Mouse (Mus musculus) T-helper 17 cell (primary cell): Measurements from ENCODE around the gene Pdgfb.

Experiments
- in situ Hi-C, 2 experiments: fragments of 300-600 bp; cut with MboI, MseI; formaldehyde crosslinking; loops; 1 replicate in 1 of 2; 2 replicates in 1 of 2; pipeline ENCODE4 v1.15.1; 2025; ENCODE audit warnings: high pct_unique_total_duplicates in 2 of 2

Gene Pdgfb

GRCm38 (mm10) chr15:80011778-80012526 is 2.8 kb downstream of the Pdgfb start:
- in situ Hi-C loops: no loop called here

GRCm38 (mm10) chr15:80011194-80011593 is 3.6 kb downstream of the Pdgfb start:
- in situ Hi-C loops: no loop called here

GRCm38 (mm10) chr15:80010182-80010558 is 4.6 kb downstream of the Pdgfb start:
- in situ Hi-C loops: no loop called here

DNA sequence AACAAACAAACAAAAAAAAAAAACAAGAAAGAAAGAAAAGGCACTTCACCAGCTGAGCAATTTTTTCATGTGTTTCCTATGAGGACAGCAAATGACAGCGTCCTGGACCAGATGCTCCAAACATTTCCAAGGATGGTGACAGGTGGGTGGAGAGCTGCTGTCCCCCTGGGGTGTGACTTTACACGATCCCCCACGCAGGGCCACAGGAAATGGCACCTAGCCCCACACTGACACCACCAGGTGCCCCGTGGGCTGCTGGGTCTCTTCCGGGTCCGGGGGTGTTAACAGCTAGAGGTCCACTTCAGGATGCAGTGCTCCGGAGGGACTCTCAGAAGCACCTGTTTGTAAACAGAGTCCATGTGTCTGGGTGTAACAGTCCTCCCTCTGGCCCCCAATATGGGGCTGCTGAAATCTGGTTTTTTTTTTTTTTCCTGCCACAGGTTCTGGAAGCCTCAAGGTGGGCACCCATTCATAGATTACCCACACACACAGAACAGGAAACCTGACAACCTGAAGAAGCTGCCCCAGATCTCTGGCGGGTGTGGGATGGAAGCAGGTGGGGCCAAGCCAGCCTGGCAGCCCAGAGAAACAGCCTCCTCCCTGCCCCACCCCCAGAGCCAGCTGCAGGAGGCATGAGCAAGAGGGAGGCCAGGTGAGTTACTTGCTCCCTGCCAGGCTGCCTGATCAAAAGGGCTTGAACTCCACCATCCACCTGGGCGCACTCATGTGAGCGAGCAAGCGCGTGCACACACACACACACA is 5.2 kb downstream of the Pdgfb start:
- in situ Hi-C loops: loop anchor here in 1 of 2 experiments (5.0 kb wide), 1 partner anchor 57 kb away; no protein-coding TSS in a partner anchor

DNA sequence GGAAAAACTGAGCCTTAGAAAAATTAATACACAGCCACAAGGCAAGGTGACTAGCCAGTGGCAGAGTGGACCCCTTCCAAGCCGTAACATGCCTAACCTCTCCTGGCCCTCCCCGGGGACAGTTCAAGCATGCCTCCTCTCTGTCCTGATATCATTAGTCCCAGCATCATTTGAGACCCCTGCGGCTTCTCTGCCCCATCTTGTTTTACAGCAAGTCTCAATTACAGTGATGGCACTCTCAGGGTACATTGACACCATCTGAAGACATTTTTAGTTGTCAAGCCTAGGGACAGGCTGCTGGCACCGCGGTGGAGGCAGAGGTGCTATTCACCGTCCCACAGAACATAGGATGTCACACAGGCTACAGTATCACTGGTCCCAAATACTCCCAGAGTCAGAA is 6.3 kb downstream of the Pdgfb start:
- in situ Hi-C loops: loop anchor here in 1 of 2 experiments (5.0 kb wide), 1 partner anchor 56 kb away; no protein-coding TSS in a partner anchor

- in situ Hi-C loops: loop anchor here in 1 of 2 experiments (5.0 kb wide), 1 partner anchor 54 kb away; no protein-coding TSS in a partner anchor
Measured at GRCm38 (mm10) chr15:80006156-80006555, 8.6 kb downstream of the Pdgfb start.

DNA sequence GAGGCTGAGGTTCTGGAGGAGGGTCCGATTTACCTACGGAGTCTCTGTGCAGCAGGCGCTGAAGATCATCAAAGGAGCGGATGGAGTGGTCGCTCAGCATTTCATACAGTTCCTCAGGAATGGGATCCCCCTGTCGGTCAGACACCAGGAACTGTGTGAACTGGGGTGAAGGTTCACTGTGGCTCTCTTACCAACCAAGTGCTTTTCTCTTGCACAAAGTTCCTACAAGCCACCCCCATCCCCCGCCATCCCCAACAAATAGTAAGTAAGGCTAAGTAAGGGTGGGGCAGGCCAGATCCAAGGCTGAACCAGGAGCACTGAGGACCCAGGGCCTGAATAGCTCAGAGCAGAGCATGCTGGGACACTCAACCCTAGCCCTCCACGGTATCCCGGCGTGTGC is 9.3 kb downstream of the Pdgfb start:
- in situ Hi-C loops: loop anchor here in 1 of 2 experiments (5.0 kb wide), 1 partner anchor 53 kb away; no protein-coding TSS in a partner anchor

DNA sequence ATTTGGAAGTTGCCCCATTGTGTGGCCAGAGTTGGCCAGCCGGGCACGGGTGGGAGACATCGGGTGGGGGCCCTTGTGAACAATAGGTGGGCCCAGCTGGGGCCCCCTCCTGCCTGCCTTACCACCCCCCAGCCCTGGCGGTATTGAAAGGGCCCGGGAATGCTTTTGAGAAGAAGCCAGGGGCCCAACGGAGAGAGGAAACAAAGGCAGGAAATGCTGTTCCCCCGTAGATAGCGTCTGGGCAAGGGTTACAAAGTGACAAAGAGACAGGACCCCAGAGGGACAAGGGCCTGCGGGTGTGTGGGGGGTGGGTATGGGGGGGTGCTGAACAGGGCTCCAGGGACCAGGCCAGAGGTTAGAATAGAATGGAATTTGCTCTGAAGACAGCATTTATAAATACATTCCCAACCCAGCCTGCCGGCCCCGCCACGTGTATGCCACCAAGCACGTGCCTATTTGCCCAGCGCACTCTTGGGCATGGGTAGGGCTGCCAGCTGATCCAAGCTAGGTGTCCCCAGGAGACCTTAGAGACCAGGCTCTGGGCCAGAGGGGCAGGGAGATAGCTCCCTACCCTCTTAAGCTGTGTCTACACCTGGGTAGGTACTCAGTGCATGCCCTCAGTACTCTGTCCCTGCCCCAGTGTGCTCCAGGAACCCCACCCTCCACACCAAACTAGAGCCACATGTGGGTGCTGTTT is 10.0 kb downstream of the Pdgfb start:
- in situ Hi-C loops: loop anchor here in 1 of 2 experiments (5.0 kb wide), 1 partner anchor 52 kb away; no protein-coding TSS in a partner anchor

GRCm38 (mm10) chr15:80003581-80003980 is 11.2 kb downstream of the Pdgfb start:
- in situ Hi-C loops: no loop called here

- in situ Hi-C loops: no loop called here
Measured at GRCm38 (mm10) chr15:80001601-80002000, 13.2 kb downstream of the Pdgfb start.

- in situ Hi-C loops: no loop called here
Measured at GRCm38 (mm10) chr15:80000694-80001093, 14.1 kb downstream of the Pdgfb start.

- in situ Hi-C loops: no loop called here
Measured at GRCm38 (mm10) chr15:79997988-79998387, 16.8 kb downstream of the Pdgfb start.

GRCm38 (mm10) chr15:79996781-79997180 is 18.0 kb downstream of the Pdgfb start:
- in situ Hi-C loops: no loop called here

GRCm38 (mm10) chr15:79995552-79995951 is 19.2 kb downstream of the Pdgfb start:
- in situ Hi-C loops: no loop called here

DNA sequence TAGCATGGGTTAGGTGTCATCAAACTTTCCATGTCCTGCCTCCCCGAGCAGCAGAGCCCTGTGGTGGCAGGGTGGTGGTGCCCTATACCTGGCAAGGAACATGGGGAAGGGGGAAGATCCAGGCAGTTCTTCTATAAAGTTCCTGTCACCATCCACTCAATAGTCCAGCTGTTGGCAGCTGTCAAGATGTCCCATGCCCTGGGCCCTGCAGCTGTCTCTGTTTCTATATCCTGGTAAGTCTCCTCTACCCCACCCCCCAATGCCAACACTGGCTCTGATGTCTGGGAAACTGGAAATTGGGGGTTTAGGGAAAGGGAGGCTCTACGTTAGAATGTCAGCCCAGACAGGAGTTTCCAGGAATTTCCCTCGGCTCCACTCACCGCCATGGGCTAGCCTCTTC is 20.2 kb downstream of the Pdgfb start:
- in situ Hi-C loops: no loop called here

- in situ Hi-C loops: no loop called here
Measured at GRCm38 (mm10) chr15:79986182-79986581, 28.6 kb downstream of the Pdgfb start.

- in situ Hi-C loops: no loop called here
Measured at GRCm38 (mm10) chr15:79985471-79985870, 29.3 kb downstream of the Pdgfb start.

DNA sequence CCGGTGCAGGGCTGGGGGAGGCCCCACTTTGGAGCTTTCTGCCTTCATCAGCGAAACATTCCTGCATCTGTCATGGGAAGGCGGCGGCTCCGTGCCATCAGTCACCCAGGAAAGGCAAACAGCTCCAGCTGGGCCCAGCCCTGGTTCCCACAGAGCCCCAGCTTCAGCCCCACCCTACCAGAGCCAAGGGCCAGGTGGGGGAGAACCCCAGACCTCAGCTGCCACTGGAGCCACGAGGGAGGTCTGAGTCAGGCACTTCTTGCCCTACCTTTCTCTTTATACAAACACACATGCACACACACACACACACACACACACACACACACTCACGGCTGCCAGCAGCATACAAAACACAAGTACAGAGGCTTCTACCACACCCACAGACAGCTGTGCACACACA is 30.6 kb downstream of the Pdgfb start:
- in situ Hi-C loops: no loop called here

DNA sequence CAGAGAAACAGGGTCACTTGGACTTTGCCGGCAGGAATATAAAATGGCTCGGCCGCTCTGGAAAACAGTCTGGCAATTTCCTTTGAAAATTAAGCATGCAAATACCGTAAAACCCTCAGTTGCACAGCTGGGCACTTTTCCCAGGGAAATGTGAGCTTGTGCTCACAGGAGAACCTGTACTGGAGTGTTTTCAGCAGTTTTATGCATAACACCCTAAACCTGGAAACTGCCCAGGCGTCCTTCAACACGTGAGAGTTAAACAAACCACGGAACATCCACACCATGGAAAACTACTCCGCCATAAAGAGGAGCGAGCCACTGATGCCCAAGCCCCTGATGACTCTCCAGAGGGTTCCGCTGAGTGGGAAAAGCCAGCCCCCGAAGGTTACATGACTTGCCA is 34.1 kb downstream of the Pdgfb start:
- in situ Hi-C loops: no loop called here

GRCm38 (mm10) chr15:79972186-79972585 is 42.6 kb downstream of the Pdgfb start:
- in situ Hi-C loops: loop anchor here in 1 of 2 experiments (25.0 kb wide), 1 partner anchor 990 kb away; no protein-coding TSS in a partner anchor

DNA sequence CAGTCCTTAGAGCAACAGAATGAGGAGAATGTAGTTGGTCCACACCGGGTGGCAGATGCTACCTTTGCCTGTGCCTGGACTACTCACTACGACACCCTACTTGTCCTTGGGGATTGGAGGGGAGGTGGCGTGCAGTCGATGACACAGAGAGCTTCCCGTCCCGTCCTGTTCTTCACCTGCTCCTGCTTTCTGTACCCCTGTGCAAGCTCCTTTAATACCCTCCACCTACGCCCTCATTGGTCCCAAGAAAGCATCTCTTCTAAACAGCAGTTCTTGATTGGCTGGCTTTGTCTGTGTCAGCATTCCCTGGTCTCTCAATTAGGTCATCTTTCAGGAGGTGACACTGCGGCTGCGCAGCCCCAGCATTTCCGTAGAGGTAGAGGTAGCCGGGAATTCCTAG is 43.8 kb downstream of the Pdgfb start, which contains the start of gene Cbx7:
Gene Cbx7 (minus strand): TSS at position 180 of the 400 bp plus-strand sequence.
- in situ Hi-C loops: loop anchor here in 1 of 2 experiments (25.0 kb wide), 1 partner anchor 991 kb away; no protein-coding TSS in a partner anchor

GRCm38 (mm10) chr15:79970491-79970890 is 44.3 kb downstream of the Pdgfb start:
- in situ Hi-C loops: loop anchor here in 1 of 2 experiments (25.0 kb wide), 1 partner anchor 992 kb away; no protein-coding TSS in a partner anchor
